Mouse (Mus musculus): Measurements from ENCODE around the gene Uqcc2. TPM values are rescaled to one million over a fixed set of nuclear protein-coding genes. Genes with fewer than 3 reads are reported as not detected.
A peak's percentile ranks its signal among the peaks of the same experiment; 100 is the strongest.

The Uqcc2 gene
- polyA plus RNA-seq, 1 experiment from 2014 or later, result 345 TPM

- H3K27ac ChIP-seq (ENCODE audit: low read depth, low read length), result no peak overlapping the region
- 61% methylated on average over 8 of the region's 8 CpGs for WGBS
- H3K9ac ChIP-seq (ENCODE audit: low read length), result no peak overlapping the region
- no peak overlapping the region for H3K4me2 ChIP-seq (ENCODE audit: low read depth)
- H3K9me3 ChIP-seq (ENCODE audit: control insufficient read depth, low read length), result no peaks in the 10 kb centered on the region
- H3K4me3 ChIP-seq (ENCODE audit: low read depth, low read length), result no peak overlapping the region
- H3K27me3 ChIP-seq (ENCODE audit: control insufficient read depth, insufficient read depth, low read length), result no peaks in the 10 kb centered on the region
- no peaks in the 10 kb centered on the region for H3K4me1 ChIP-seq (ENCODE audit: control insufficient read depth, insufficient read depth, low read length)
- peak; percentile 60 for DNase-seq (ENCODE audit: low spot score)
- H3K36me3 ChIP-seq (ENCODE audit: control insufficient read depth, insufficient read depth, low read length), result no peaks in the 10 kb centered on the region
- ATAC-seq (ENCODE audit: insufficient read depth, low FRiP score, low TSS enrichment), result no peak
Measured at GRCm38 (mm10) chr17:27165054-27165773, 31.5 kb upstream of the Uqcc2 start.

DNA sequence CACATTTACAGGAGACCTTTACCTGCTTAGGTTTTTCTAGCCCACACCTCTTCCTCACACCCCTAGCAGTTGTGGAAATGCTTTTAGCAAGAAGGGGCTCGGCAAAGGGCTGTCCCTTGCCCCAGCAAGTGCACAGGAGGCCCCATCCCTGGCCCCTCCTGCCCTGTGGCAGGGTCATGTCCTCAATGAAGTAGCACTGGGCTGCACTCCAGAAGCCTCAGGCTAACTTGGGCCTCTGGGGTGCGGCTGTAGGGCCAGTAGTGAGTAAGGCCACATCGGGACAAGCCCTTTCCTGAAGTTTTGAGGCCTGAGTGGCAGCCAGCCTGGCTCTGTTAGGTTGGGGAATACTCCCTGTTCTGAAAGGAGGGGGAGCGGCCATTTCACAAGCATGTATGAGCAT lies 27.2 kb upstream of the Uqcc2 start:
- H3K4me2 ChIP-seq (ENCODE audit: low read depth), result no peak overlapping the region
- no peak for ATAC-seq (ENCODE audit: insufficient read depth, low FRiP score, low TSS enrichment)
- no peak overlapping the region for H3K4me3 ChIP-seq (ENCODE audit: low read depth, low read length)
- H3K27me3 ChIP-seq (ENCODE audit: control insufficient read depth, insufficient read depth, low read length), result no peaks in the 10 kb centered on the region
- no peaks in the 10 kb centered on the region for H3K9me3 ChIP-seq (ENCODE audit: control insufficient read depth, low read length)
- 79% methylated on average over 4 of the region's 4 CpGs for WGBS
- no peak overlapping the region for H3K27ac ChIP-seq (ENCODE audit: low read depth, low read length)
- H3K9ac ChIP-seq (ENCODE audit: low read length), result no peak overlapping the region
- no peak for DNase-seq (ENCODE audit: low spot score)
- H3K4me1 ChIP-seq (ENCODE audit: control insufficient read depth, insufficient read depth, low read length), result 0 out of 2 replicates have a peak, but pooled peaks cover 5% of the 10 kb centered on the region
- H3K36me3 ChIP-seq (ENCODE audit: control insufficient read depth, insufficient read depth, low read length), result no peaks in the 10 kb centered on the region

GRCm38 (mm10) chr17:27159169-27159568 lies 25.5 kb upstream of the Uqcc2 start:
- ATAC-seq (ENCODE audit: insufficient read depth, low FRiP score, low TSS enrichment) (no peak), DNase-seq (ENCODE audit: low spot score) (no peak)
- Histone ChIP-seq H3K4me3 (ENCODE audit: low read depth, low read length) (no peak overlapping the region), H3K36me3 (ENCODE audit: control insufficient read depth, insufficient read depth, low read length) (no peaks in the 10 kb centered on the region), H3K27me3 (ENCODE audit: control insufficient read depth, insufficient read depth, low read length) (no peaks in the 10 kb centered on the region), H3K4me2 (ENCODE audit: low read depth) (no peak overlapping the region), H3K9me3 (ENCODE audit: control insufficient read depth, low read length) (no peaks in the 10 kb centered on the region), H3K27ac (ENCODE audit: low read depth, low read length) (no peak overlapping the region), H3K4me1 (ENCODE audit: control insufficient read depth, insufficient read depth, low read length) (0 out of 2 replicates have a peak, but pooled peaks cover 5% of the 10 kb centered on the region), H3K9ac (ENCODE audit: low read length) (no peak overlapping the region)
- WGBS, result 79% methylated on average over 7 of the region's 7 CpGs

DNA sequence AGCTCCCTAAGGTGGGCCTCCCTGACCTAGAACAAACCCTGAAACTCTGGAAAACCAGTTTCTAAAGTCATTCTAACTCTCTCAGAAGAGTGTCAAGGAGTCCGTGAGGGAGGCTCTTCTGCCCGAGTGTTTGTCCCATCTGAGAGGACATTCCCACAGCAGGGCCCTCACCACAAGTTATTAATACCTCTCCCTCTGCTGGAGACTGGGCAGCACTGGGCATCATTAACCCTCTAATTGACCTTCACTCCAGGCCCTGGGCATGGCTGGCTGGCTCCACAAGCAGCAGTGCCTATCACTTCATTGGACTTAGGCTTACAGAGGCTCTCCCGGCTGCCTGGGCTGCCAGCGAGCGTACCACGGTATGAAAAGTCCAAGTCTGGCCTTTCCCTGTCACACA lies 24.7 kb upstream of the Uqcc2 start:
- H3K27me3 ChIP-seq (ENCODE audit: control insufficient read depth, insufficient read depth, low read length), result no peaks in the 10 kb centered on the region
- H3K4me1 ChIP-seq (ENCODE audit: control insufficient read depth, insufficient read depth, low read length), result 0 out of 2 replicates have a peak, but pooled peaks cover 5% of the 10 kb centered on the region
- H3K9me3 ChIP-seq (ENCODE audit: control insufficient read depth, low read length), result no peaks in the 10 kb centered on the region
- ATAC-seq (ENCODE audit: insufficient read depth, low FRiP score, low TSS enrichment), result no peak
- H3K9ac ChIP-seq (ENCODE audit: low read length), result no peak overlapping the region
- H3K27ac ChIP-seq (ENCODE audit: low read depth, low read length), result no peak overlapping the region
- no peaks in the 10 kb centered on the region for H3K36me3 ChIP-seq (ENCODE audit: control insufficient read depth, insufficient read depth, low read length)
- no peak overlapping the region for H3K4me3 ChIP-seq (ENCODE audit: low read depth, low read length)
- 88% methylated on average over 6 of the region's 6 CpGs for WGBS
- no peak for DNase-seq (ENCODE audit: low spot score)
- H3K4me2 ChIP-seq (ENCODE audit: low read depth), result no peak overlapping the region

DNA sequence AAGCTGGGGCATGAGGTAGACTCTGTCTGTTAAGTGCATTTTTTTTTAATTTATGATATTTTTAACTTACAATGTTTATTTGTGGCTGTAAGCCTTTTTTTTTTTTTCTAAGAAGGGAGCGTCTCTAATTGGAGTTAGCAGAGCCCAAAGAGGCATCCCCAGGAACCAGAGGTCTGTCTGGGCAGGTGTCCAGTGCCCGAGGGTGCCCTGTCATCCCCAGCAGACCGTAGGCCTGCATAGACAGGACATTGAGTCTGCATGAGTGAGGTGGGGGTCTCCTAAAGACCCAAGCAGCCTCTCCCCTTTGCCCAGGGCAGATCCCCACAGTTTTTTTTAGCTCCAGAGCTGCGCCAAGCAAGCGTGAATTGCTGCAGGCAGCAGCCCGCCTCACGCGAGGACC lies 22.0 kb upstream of the Uqcc2 start:
- WGBS, result 73% methylated on average over 8 of the region's 8 CpGs
- Histone ChIP-seq H3K27me3 (ENCODE audit: control insufficient read depth, insufficient read depth, low read length) (no peaks in the 10 kb centered on the region), H3K27ac (ENCODE audit: low read depth, low read length) (no peak overlapping the region), H3K4me2 (ENCODE audit: low read depth) (no peak overlapping the region), H3K36me3 (ENCODE audit: control insufficient read depth, insufficient read depth, low read length) (no peaks in the 10 kb centered on the region), H3K4me1 (ENCODE audit: control insufficient read depth, insufficient read depth, low read length) (peaks cover 9% of the 10 kb centered on the region; the same call in 1 of the 2 replicates), H3K9me3 (ENCODE audit: control insufficient read depth, low read length) (no peaks in the 10 kb centered on the region), H3K9ac (ENCODE audit: low read length) (no peak overlapping the region), H3K4me3 (ENCODE audit: low read depth, low read length) (no peak overlapping the region)
- no peak for DNase-seq (ENCODE audit: low spot score)
- no peak for ATAC-seq (ENCODE audit: insufficient read depth, low FRiP score, low TSS enrichment)

GRCm38 (mm10) chr17:27154881-27155280 lies 21.2 kb upstream of the Uqcc2 start:
- DNase-seq (ENCODE audit: low spot score), result no peak
- H3K9me3 ChIP-seq (ENCODE audit: control insufficient read depth, low read length), result no peaks in the 10 kb centered on the region
- peaks cover 13% of the 10 kb centered on the region; the same call in 1 of the 2 replicates for H3K4me1 ChIP-seq (ENCODE audit: control insufficient read depth, insufficient read depth, low read length)
- no peaks in the 10 kb centered on the region for H3K27me3 ChIP-seq (ENCODE audit: control insufficient read depth, insufficient read depth, low read length)
- no peak overlapping the region for H3K27ac ChIP-seq (ENCODE audit: low read depth, low read length)
- 84% methylated on average over 6 of the region's 6 CpGs for WGBS
- H3K4me3 ChIP-seq (ENCODE audit: low read depth, low read length), result no peak overlapping the region
- H3K36me3 ChIP-seq (ENCODE audit: control insufficient read depth, insufficient read depth, low read length), result no peaks in the 10 kb centered on the region
- no peak for ATAC-seq (ENCODE audit: insufficient read depth, low FRiP score, low TSS enrichment)
- H3K4me2 ChIP-seq (ENCODE audit: low read depth), result no peak overlapping the region
- H3K9ac ChIP-seq (ENCODE audit: low read length), result no peak overlapping the region

- H3K4me1 ChIP-seq (ENCODE audit: control insufficient read depth, insufficient read depth, low read length), result peaks cover 13% of the 10 kb centered on the region; the same call in 1 of the 2 replicates
- ATAC-seq (ENCODE audit: insufficient read depth, low FRiP score, low TSS enrichment), result no peak
- no peak overlapping the region for H3K4me3 ChIP-seq (ENCODE audit: low read depth, low read length)
- no peak for DNase-seq (ENCODE audit: low spot score)
- 91% methylated on average over 14 of the region's 14 CpGs for WGBS
- H3K27ac ChIP-seq (ENCODE audit: low read depth, low read length), result no peak overlapping the region
- H3K27me3 ChIP-seq (ENCODE audit: control insufficient read depth, insufficient read depth, low read length), result no peaks in the 10 kb centered on the region
- no peaks in the 10 kb centered on the region for H3K9me3 ChIP-seq (ENCODE audit: control insufficient read depth, low read length)
- no peaks in the 10 kb centered on the region for H3K36me3 ChIP-seq (ENCODE audit: control insufficient read depth, insufficient read depth, low read length)
- H3K9ac ChIP-seq (ENCODE audit: low read length), result no peak overlapping the region
- no peak overlapping the region for H3K4me2 ChIP-seq (ENCODE audit: low read depth)
Measured at GRCm38 (mm10) chr17:27154256-27154655, 20.5 kb upstream of the Uqcc2 start.

DNA sequence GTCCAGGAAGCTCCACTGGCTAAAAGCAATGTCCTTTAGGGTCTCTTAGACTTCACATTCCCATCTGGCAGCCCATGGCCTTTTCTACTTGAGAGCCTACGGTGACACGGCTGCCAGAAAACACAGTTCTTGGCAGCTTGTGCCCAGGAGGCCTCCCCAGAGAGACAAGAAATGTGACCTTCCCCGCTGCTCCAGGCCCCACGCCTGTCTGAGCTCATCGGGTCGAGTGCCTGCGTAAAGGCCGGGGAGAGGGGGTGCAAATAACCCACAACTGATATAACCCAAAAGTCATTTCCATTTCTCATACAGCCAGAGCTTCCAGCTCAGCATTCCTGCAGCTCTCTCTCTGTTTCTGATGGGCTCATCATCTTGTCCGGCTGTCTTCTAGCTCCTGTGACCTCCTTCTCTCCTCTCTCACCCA lies 20.1 kb upstream of the Uqcc2 start:
- no peak for ATAC-seq (ENCODE audit: insufficient read depth, low FRiP score, low TSS enrichment)
- Histone ChIP-seq H3K9me3 (ENCODE audit: control insufficient read depth, low read length) (no peaks in the 10 kb centered on the region), H3K4me1 (ENCODE audit: control insufficient read depth, insufficient read depth, low read length) (peaks cover 13% of the 10 kb centered on the region; the same call in 1 of the 2 replicates), H3K36me3 (ENCODE audit: control insufficient read depth, insufficient read depth, low read length) (no peaks in the 10 kb centered on the region), H3K9ac (ENCODE audit: low read length) (0 out of 2 replicates have a peak overlapping the region, but pooled peaks have one; percentile 24), H3K27ac (ENCODE audit: low read depth, low read length) (no peak overlapping the region), H3K27me3 (ENCODE audit: control insufficient read depth, insufficient read depth, low read length) (no peaks in the 10 kb centered on the region), H3K4me2 (ENCODE audit: low read depth) (no peak overlapping the region), H3K4me3 (ENCODE audit: low read depth, low read length) (no peak overlapping the region)
- 80% methylated on average over 9 of the region's 9 CpGs for WGBS
- DNase-seq (ENCODE audit: low spot score), result no peak
